Mouse (Mus musculus): ENCODE measurements around the gene C1qa. TPM values are rescaled to one million over a fixed set of nuclear protein-coding genes. Genes with fewer than 3 reads are reported as not detected.

The C1qa gene
- total RNA-seq, 1 experiment from 2014 or later, result 31.6 TPM

DNA sequence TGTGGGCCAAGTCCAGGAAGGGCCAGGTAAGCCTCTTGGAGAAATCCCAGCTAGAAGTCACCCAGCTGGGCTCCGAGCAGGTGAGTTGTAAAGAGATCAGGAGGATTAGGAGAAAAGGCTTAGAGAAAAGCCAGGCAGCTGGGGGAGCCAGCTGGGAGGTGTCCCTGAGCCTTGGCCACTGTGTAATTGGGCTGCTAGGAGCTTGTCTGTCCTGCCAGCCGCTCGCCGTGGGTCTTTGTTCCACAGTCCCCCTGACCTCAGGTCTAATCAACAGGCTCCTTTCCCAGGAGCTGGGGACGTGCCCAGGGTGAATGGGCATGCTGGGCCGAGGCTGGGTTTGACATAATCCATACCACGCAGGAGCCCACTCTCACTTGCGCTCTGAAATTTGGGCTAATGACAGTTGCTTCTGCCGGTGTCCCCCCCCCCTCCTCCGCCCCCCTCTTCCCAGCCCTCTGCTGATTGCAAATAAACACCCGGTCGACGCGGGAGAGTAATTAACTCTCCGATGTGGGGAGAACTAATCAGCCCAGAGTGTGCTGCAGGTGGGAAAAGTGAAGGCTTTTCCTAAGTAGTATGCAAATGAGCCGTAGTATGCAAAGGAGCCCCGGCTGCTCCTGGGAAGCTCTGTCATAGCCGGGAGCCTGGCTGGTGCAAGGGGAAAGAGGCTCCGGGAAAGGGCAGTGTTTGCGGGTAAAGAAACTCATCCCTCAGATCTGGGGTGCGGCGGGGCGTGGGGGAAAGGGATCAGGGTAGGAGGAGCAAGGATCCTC, 6.3 kb upstream of the C1qa start:
- no peak for DNase-seq

DNA sequence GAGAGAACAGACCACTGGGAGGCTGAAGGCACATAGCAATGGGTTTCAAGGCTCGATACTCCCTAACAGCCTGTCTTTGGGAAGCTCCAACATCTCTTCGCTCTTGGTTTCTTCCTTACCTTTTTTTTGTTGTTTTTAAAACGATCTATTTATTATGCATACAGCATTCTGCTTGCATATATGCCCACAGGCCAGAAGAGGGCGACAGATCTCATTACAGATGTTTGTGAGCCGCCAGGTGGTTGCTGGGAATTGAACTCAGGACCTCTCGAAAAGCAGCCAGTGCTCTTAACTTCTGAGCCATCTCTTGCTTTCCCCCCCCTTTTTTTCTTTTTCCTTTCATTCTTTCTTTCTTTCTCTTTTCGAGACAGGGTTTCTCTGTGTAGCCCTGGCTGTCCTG, 551 bp upstream of the C1qa start:
- no peak for DNase-seq

DNA sequence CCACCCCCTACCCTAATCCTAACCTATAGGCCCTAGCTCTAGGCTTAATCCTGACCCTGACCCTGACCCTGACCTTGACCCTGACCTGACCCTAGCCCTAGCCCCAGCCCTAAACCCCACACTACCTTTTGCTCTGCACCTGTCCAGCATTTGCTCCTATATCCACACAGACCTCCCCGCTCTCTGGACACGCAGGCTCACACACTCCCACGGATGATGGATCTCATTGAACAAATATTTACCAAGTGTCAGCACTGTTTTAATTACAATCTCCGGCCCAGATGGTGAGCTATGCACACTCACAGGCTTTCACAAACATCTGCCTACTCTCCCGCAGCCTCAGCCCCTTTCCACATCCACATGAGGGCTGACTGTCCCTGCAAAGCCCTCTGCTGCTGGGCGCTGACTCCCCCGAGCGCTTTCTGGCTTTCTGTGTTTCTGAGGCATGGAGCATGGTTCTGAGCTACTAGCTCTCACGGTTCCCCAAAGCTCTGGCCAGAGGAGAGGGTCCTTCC, 462 bp downstream of the C1qa start:
- DNase-seq, result no peak

DNA sequence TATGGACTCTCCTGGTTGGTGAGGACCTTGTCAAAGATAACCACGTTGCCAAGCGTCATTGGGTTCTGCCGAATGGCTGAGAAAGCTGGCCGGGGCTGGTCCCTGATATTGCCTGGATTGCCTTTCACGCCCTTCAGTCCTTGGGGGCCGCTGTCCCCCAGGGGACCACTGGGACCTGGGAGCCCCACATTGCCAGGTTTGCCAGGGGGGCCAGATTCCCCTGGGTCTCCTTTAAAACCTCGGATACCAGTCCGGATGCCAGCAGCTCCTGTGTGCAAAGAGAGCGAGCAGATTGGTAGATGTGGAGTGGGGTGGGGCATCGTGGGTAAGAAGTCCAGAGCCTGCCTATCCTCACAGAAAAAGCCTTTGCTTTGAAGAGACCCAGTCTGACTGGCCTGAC, 2.1 kb downstream of the C1qa start:
- DNase-seq, result no peak

DNA sequence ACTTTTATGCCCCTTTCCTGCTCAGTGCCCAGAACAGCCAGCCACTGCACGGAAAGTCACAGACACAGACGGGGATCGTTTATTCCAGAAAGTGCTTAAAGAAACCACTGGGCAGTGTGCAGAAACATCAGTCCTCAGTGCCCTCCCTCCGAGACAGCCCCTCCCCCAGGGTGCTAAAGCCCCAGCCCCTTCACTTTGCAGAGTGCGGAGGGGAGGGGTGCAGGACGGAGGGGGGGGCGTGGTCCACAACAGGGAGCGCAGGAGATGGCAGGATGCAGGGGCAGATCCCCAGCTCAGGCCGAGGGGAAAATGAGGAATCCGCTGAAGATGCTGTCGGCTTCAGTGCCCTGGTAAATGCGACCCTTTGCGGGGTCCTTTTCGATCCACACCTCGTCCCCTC, 2.7 kb downstream of the C1qa start:
- DNase-seq, result no peak

DNA sequence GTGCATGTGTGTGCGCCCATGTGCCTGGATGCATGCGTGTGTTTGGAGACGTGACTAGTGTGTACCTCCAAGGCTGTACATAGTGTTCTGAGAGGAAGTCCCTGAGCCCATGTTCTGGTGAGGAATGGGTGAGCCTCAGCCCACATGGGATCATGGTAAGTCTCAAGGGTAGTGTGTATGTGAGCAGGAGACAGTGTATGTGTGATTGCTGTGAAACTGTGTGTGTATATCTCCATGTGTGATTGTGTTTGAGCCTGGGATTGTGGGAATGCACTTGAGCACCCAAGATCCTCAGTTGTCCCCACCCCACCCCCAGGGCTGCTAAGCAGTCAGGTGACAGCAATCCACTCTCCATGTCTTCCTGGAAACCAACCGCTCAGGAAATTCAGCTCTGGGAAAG, 3.8 kb downstream of the C1qa start:
- no peak for DNase-seq

DNA sequence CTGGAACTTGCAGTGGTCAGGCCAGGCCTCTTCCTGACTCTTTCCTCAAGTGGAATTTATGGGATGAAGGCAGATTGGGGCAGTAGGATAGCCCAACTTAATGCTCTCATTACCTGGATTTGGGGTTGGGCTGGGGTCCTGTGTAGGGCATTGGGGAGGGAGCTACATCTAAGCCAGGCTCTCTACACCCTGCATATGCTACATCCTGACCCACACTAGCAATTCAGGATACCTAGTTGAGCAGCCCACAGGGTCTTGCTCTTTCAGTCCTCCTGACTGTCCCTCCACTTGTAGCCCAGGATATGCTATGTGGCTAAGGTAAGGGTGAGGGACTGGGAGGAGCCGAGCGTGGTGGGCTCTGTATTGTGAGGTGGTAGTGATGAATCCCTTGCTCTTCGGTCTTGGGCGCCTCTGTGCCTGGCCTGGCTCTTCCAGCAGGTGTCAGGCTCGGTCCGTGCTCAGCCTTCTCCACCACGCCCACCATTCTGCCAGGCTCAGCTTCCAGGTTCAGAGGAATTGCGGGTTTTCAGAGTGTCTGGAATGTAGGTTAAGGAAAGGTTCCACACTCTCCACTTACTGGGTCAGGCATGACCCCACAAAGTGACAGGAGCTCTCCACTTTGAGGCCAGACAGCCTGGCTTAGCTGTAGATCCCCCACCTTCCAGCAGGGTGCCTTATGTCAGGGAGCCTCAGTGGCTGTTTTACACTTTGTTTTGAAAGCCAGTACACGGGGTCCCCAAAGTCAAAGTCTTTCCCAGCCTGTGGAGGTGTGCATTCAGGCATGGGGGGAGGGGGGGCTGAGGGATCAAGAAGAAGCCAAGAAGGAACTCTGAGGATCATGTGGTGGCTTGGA, 4.7 kb downstream of the C1qa start:
- DNase-seq, result peak; percentile 56

DNA sequence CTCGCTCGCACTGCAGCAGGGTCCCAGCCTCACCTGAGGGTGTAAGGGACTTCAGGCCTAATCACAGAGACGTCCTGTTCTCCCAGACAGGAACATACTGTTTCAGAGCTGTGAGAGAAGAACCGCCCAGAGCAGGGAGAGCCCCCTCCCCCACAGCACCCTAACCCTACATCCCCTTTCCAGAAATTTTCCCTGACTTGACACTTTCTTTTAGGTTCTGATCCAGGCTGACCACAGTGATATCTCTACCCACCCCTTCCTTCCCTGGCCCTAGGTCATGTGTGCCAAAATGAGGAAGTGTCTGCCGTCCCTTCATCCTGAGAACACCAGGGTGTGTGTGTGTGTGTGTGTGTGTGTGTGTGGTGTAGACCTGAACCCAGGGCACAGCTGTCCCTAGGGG, 5.8 kb downstream of the C1qa start, which contains the start of gene C1qc:
C1qc (minus strand) TSS at position 255 of the 400 bp plus-strand sequence.
- DNase-seq, result no peak

DNA sequence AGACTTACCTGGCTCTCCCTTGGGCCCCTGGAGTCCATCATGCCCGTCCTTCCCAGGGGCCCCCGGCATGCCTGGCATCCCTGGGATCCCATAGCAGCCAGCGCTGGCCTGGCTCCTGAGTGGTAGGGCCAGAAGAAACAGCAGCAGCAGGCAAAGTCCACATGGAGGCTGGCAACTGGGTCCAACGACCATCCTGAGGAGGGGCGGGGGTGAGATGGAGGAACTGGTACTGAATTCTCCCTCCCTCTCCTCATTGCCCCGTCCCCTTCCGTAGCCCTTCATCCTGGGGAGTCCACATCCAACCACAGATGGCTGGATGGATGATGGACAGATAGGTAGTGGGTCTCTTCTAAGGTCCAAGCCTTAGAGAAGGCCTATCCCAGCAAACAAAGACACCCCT, 6.2 kb downstream of the C1qa start:
- DNase-seq, result no peak

DNA sequence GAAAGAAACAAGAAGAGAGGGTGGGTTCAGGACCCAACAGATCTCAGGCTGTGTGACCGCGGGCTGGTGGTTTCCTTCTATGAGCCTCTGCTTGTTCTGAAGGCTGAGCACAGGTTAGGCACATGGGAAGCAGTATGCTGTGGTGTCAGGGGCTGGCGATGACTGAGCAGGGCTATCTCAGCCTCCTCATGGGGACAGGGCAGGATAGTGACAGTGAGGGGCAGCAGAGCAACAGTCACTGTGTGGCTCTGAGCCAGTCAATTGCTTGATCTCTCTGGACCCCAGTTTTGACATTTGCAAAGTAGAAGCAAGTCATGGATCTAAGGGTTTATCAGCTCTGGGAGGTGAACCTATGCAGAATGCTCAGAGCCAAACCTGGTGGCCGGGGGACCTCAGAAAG, 7.5 kb downstream of the C1qa start:
- no peak for DNase-seq

DNA sequence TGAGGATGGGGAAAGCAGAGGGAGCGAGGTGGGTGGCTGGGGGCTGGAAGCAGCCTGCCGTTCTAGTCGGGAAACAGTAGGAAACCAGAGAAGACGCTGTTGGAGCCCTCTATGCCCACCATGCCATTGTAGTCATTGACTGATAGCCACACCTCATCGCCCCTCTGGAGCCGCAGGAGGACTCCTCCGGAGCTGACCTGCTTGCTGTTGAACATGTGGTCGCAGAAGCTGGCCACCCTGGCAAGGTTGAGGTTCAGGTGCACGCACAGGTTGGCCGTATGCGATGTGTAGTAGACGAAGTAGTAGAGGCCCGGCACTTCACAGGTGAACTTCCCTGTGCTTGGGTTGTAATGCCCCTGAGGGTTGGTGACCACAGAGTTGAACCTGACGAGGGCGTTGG, 8.6 kb downstream of the C1qa start:
- DNase-seq, result no peak

DNA sequence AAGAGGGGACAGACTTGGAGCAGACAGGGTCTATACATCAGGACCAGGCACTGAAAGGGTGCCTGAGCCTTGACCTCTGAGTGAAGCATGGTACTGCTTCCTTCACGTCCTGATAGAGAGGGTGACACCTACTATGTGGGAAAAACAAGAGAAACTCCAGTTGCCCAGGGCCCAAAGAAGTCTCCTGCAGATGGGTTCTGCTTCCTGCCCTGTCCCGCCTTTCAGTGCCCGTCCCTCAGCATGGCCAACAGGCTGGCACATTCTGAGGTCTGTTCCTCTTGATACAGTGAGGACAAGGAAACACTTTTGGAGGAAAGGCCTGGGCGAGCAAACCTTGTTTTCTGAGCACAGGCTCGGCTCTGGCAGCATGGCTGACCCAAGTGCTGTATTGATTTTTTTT, 10.9 kb downstream of the C1qa start:
- no peak for DNase-seq

DNA sequence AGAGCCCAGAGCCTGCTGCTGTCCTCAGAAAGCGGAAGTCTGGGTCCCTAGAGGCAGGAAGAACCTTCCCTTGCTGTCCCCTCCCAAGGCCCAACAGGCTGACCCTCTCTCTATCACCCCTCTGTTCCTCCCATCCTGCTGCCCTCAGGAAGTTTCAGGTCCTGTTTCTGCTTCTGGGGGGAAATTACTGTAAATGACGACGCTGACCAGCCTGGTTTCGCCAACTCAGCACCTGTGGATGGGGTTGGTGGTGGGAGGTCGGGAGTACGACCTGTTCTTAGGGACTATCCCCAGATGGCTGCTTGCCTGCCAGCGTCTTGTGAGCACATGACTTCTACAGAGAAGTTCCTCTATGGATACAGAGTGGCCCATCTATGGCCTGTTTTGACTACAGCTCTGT, 12.5 kb downstream of the C1qa start, which contains the start of gene C1qb:
C1qb (minus strand) TSS at position 87 of the 400 bp plus-strand sequence.
- DNase-seq, result no peak

DNA sequence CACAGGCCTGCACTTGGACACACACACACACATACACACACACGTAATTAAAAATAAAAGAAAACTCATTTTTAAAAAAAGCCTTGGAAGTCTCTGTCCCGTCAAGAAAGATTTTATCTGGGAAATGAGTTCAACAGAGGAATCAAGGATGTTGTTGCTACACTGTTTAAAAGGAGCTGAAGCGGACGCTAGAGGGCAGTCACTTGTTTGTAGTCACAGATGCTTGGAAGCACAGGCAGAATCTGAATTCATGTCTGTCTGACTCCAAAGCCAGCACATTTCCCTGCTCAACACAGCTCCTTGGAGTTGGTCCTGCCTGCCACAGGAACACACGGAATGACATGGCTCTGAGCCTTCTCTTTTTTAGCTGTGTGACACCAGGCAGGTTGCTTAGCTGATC, 20.0 kb downstream of the C1qa start:
- DNase-seq, result peak; percentile 26

DNA sequence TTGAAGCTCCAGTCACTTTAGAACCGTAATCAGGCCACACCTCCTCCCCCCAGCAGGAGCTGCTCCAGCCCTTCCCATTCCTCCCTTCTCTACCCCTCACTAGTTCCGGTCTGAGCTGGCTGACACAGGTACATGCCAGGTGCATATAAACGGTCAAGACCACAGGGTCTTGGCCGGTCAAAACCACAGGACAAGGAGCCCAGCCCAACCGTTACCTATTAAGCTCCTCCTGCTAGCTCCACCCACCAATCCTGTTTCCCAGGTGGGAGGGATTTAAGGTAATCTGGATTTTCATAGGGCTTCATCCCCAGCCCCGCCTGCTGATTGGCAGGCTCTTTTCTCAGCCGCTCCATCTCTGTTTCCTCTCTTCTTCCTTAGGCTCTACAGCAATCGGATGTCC, 20.4 kb downstream of the C1qa start:
- no peak for DNase-seq

DNA sequence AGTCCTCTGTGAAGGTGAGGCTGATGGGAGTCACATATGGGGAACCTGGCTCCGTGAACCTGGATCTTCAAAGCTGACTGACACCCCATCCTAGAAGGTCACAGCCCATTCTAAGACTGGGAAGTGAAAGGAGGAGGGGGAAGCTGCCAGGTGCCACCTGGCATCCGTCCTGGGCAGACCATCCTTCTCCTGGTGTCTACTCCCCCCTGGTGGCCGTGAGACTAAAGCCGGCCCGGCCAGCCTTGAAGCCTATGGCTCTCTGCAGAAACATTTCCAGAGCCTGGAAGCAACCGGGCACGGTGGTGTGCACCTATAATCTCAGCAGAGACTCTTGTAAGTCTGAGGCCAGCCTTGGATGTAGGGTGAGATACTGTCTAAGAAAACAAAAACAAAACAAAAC, 21.6 kb downstream of the C1qa start:
- peak; percentile 75 for DNase-seq

DNA sequence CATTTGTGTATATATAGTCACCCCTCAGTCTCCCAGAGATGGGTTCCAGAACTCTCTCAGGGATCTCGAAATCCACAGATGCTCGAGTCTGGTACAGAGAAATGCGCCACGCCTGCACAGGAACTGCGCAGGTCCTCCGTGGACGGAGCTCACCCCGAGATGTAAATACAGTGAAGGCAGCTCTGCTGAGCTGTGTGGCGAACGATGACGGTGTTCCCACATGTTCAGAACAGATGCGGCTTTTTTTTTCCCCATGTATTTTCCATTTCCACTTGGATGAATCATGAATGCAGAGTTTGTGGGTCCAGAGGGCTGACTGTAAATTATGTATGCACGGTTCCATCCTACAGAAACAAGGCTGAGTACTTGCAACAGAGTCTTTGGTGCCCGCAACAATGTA, 23.6 kb downstream of the C1qa start:
- DNase-seq, result no peak

DNA sequence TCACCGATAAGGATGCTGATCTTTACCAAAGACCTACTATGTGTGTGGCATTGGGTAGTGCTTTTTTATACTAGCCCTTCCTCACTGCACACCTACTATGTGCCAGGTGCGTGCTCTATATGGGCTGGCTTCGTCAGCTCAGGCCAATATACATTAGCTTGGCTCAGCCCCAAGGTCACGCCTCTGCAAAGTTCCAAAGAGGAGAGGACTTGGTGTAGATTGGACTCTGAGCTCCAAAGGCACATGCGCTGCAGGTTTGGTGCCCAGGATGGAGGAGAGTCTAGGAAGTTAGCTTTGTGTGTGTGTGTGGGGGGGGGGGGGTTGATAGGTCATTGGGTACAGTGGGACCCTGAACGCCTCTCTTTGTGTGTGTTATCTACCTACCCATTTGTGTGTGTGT, 30.2 kb downstream of the C1qa start:
- DNase-seq, result no peak

DNA sequence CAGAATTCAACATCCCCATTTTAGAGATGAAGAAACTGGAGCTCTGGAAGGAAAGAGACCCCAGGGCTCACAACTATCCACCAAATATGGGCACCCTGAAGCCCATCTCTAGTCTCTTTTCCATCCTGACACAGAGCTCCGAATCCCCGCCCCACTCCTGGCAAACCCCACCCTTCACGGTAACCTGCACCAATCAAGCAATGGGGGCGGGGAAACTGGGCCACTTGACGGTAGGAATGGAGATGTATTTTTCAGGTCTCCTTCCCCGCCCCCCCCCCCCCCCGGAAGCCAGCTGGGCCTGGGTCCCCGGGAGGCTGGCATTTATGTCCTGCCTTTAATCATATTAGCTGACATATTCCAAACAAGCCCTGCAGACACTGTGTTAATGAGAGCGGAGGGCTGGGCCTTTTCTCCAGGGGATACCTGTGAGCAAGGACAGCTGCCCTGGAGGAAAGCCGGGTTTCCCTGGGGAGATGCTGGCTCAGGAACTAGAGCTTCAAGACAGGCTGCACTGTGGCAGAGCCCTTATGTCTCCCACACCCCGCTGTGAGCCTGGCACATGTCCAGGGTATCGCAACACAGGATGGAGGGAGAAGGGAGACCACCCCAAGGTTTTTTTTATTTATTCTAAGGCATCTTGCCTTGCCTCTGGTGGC, 30.8 kb downstream of the C1qa start:
- no peak for DNase-seq

DNA sequence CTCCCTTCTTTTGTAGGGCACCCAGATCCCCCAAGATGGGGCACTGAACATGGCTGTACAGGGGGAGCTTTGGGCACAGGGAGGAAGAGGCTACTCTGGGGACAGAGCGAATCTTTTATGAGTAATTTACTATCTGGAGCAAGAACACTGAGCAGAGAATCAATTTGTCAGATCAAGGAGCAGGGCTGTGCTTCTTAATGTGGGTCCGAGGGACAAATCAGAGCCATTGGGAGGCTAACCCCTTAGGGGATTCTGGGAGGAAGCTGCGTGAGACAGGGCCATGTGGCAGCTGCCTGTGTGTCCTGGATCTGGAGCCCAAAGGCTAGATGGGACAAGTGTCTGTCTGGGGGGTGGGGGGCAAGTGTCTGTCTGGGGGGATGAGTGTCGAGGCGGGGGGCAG, 33.1 kb downstream of the C1qa start:
- no peak for DNase-seq

DNA sequence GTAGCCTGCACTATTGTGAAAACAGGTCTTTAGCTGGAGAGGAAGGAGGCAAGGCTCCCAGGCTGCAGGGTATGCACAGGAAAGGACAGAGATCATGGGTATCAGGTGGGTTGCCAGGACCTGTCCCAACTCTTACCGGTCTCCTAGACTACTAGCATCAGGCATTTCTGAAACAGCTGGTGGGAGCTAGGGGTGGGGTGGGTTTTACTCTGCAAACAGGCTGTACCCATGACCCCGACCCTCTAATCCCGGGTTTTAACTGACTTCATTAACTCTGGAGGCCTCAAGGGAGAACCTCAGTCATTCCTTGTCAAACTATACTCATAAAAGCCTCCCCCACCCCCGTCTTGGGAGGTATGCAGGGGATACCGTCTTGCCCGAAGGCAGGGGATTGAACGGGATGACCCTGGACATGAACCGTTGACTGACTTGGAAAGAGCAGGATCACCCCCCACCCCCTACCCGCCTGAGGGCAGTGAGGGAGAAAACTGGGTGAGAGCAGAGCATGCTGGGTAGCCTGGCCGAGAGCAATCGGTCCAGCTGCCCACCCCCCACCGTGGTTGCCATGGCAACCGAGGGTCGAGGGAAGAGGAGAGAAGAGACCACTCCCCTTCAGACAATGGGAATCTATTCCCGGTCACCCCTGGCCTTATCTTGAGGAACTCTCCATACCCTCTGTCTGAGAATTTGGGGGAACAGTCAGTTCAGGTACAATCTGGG, 33.7 kb downstream of the C1qa start:
- DNase-seq, result no peak

DNA sequence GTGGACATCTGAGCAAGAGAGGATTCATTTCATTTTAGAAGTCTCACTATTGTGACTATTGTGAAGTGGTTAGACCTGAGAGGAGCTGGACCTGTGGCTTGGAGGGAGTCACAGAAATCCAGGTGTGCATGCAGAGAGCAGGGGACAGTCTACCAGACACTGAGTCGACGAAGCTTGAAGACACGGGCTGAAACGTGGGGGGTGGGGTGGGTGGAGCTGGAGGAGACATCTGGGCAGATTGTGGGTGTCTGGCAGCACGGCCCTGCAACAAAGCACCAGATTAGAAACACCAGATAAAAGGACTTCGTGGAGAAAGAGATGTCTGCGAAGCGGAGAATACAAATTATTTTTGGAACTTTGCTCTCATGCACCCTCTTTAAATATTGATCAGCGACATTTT, 35.1 kb downstream of the C1qa start:
- DNase-seq, result no peak
